Mouse (Mus musculus): ENCODE data around the gene Olfr166.
"Not testable (repeated sequence)": the region's sequence is repeated elsewhere in the genome, so short reads cannot be mapped to it uniquely, and the experiment has no call there.

Gene Olfr166

DNA sequence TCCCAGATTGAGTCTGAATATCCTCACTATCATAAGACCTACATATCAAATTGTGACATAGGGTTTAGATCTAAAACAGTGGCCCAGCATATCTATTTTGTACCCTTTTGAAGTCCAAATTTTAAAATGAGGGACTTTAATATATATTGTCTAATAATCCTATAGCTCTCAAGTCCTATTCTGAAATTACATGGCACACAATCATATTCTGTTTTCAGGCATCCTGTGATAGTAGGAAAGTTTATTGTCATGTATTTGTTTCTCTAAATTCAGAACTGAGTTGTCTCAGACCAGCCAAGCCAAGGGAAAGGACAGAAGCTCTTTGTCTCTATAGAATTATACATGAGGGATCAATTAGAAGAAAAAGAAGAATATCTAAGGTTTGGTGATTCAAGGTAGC, at the start of gene Olfr166:
Olfr166 (plus strand) TSS at position 301 of the 400 bp plus-strand sequence.
- no peak for DNase-seq (ENCODE audit: low spot score)

DNA sequence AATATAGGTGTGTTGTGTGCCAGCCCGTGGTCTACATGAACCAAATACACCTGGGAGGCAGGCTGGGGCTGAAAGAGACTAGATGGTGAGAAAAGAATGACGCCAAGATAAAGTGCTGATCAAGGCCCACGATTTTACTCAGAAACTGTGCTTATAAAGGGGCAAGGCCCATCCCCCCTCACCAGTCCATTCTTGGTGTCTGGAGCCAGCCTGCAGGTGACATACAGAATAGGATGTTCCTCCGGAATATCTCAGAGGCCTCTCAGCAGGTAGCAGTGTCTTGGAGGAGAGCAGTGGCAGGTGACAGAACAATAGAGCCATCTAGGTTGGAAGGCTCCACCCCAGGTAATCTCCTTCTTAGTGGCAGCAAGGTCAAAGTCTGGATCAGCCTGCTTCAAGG, 24.8 kb upstream of the Olfr166 start:
- DNase-seq (ENCODE audit: low spot score) = not testable (repeated sequence)

DNA sequence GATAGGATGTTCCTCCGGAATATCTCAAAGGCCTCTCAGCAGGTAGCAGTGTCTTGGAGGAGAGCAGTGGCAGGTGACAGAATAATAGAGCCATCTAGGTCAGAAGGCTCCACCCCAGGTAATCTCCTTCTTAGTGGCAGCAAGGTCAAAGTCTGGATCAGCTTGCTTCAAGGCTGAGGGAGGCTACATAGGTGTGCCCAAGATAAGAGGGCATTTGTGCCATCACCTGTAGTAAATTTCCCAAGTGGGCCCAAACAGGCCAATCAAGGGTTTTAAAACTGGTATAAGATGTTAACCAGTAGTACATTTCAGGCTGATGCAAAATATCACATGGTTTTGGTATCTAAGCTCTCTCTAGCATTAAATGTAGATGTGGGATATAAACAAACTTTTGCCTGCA, 19.1 kb upstream of the Olfr166 start:
- DNase-seq (ENCODE audit: low spot score) = no peak

DNA sequence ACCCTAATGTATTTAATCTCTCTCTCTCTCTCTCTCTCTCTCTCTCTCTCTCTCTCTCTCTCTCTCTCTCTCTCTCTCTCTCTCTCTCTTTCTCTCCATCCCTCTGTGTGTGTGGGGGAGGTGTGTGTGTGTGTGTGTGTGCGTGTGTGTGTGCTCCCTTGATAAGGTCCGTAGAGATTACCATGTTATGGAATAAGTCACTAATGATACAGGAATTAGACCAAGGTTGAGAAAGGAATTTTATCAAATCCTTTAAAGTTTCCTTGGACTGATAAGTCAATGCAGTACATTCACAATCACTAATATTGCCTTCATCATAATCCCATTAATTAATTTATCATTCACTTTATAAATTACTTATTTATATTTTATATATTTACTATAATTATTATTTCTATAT, 38.7 kb downstream of the Olfr166 start, which contains the start of gene Olfr167:
Olfr167 (minus strand) TSS at position 101 of the 400 bp plus-strand sequence.
- DNase-seq (ENCODE audit: low spot score) = no peak

DNA sequence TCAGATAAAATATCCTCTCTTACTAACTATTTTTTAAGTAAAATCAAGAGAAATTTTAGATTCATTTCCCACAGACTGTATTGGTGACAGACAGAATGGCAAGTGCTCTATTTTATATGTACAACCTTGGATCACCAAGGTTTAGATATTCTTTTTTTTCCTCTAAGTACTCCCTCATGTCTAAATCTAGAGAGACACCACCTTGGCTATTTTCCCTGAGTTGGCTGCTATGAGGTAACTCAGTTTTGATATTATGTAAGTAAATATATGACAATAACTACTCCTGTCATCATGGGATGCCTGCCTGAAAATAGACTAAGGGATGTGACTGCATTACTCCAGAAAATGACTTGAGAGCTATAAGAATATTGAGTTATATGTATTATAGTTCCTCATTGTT, 52.0 kb downstream of the Olfr166 start, which contains the start of gene Olfr168:
Olfr168 (minus strand) TSS at position 101 of the 400 bp plus-strand sequence.
- no peak for DNase-seq (ENCODE audit: low spot score)
